Mouse (Mus musculus): ENCODE results near the gene Neurod2. TPM values are rescaled to one million over a fixed set of nuclear protein-coding genes. Genes with fewer than 3 reads are reported as not detected.

Gene Neurod2
- polyA plus RNA-seq, 1 experiment from 2014 or later = 72.1 TPM

GRCm38 (mm10) chr11:98339071-98339501, 9.6 kb upstream of the Neurod2 start:
- H3K4me1 ChIP-seq = peaks cover 73% of the 10 kb centered on the region
- no peaks in the 10 kb centered on the region for H3K36me3 ChIP-seq (ENCODE audit: poor library complexity, severe bottlenecking)
- peak overlapping the region; percentile 46 for H3K4me3 ChIP-seq
- H3K27ac ChIP-seq = peak overlapping the region; percentile 99
- H3K4me2 ChIP-seq = peak overlapping the region; percentile 87
- H3K9me3 ChIP-seq (replicated peaks) = no peaks in the 10 kb centered on the region
- peak overlapping the region; percentile 79 for H3K9ac ChIP-seq
- peak; percentile 31 for ATAC-seq
- peaks cover 82% of the 10 kb centered on the region for H3K27me3 ChIP-seq
- under 1% methylated on average over 19 of the region's 19 CpGs for WGBS

DNA sequence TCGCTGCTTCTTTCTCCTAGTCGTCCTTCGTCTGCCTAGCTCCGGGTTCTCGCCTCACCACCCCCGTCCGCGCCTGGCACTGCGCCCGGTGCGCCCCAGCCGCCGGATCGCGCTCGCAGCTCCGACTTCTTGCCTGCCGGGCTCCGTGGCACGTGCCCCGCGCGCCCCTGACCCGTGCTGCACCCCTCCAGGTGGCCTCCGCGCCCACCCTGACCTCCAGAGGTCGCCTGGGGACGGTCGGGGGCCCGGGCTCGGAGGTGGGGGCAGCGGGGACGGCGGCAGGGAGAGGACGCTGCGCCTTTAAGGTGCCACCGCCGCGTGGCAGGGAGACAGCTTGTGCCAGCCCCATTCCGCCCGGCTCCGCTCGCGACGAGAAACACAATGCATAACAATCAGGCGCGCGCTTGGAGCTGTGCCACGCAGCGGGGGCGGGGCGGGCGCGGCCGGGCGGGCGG, 9.1 kb upstream of the Neurod2 start:
- peak overlapping the region; percentile 46 for H3K4me3 ChIP-seq
- peak overlapping the region; percentile 87 for H3K4me2 ChIP-seq
- peak overlapping the region; percentile 79 for H3K9ac ChIP-seq
- no peaks in the 10 kb centered on the region for H3K36me3 ChIP-seq (ENCODE audit: poor library complexity, severe bottlenecking)
- H3K4me1 ChIP-seq = peaks cover 79% of the 10 kb centered on the region
- H3K9me3 ChIP-seq (replicated peaks) = no peaks in the 10 kb centered on the region
- peak; percentile 54; the same call in 1 of the 2 replicates for ATAC-seq
- peaks cover 82% of the 10 kb centered on the region for H3K27me3 ChIP-seq
- peak overlapping the region; percentile 99 for H3K27ac ChIP-seq
- WGBS = under 1% methylated on average over 45 of the region's 57 CpGs

GRCm38 (mm10) chr11:98336245-98337107, 7.0 kb upstream of the Neurod2 start:
- Histone ChIP-seq H3K4me1 (peaks cover 73% of the 10 kb centered on the region), H3K4me3 (no peak overlapping the region), H3K36me3 (ENCODE audit: poor library complexity, severe bottlenecking) (no peaks in the 10 kb centered on the region), H3K27me3 (peaks cover 92% of the 10 kb centered on the region), H3K9me3 (replicated peaks) (no peaks in the 10 kb centered on the region), H3K4me2 (no peak overlapping the region), H3K27ac (no peak overlapping the region), H3K9ac (no peak overlapping the region)
- WGBS = 19% methylated on average over 13 of the region's 13 CpGs
- no peak for ATAC-seq

GRCm38 (mm10) chr11:98335250-98335649, 5.8 kb upstream of the Neurod2 start:
- no peak overlapping the region for H3K9ac ChIP-seq
- H3K4me3 ChIP-seq = no peak overlapping the region
- peaks cover 73% of the 10 kb centered on the region for H3K4me1 ChIP-seq
- peak overlapping the region; percentile 86; the same call in 1 of the 2 replicates for H3K27ac ChIP-seq
- WGBS = 8% methylated on average over 9 of the region's 9 CpGs
- no peaks in the 10 kb centered on the region for H3K9me3 ChIP-seq (replicated peaks)
- H3K27me3 ChIP-seq = peaks cover 94% of the 10 kb centered on the region
- no peak for ATAC-seq
- no peaks in the 10 kb centered on the region for H3K36me3 ChIP-seq (ENCODE audit: poor library complexity, severe bottlenecking)
- peak overlapping the region; percentile 60; the same call in 1 of the 2 replicates for H3K4me2 ChIP-seq

GRCm38 (mm10) chr11:98333981-98334741, 4.7 kb upstream of the Neurod2 start:
- Histone ChIP-seq H3K27me3 (peaks cover 94% of the 10 kb centered on the region), H3K9me3 (replicated peaks) (no peaks in the 10 kb centered on the region), H3K4me2 (peak overlapping the region; percentile 60), H3K36me3 (ENCODE audit: poor library complexity, severe bottlenecking) (no peaks in the 10 kb centered on the region), H3K9ac (peak overlapping the region; percentile 45), H3K4me3 (peak overlapping the region; percentile 33), H3K4me1 (peaks cover 62% of the 10 kb centered on the region), H3K27ac (peak overlapping the region; percentile 86)
- WGBS = under 1% methylated on average over 27 of the region's 41 CpGs
- ATAC-seq = peak; percentile 43

DNA sequence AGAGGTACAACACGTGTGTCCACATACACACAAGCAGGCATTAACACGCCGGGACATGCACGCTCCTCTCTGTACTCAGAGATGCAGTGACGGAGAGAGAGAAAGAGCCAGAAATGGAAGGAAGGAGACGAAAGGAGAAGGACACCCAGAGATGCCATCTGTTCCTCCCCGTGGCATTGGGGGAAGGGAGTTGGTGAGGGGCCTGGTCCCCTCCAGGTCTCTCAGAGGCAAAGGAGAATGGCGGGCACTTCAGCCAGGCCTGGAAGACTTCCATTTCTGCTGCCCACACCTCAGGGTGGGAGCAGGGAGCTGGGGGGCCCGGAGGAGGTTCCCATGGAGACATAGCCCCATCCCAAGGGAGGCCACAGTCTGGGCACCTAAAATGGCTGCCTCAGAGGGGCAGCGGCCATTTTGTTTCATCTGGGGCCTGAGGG, 3.8 kb upstream of the Neurod2 start:
- no peak overlapping the region for H3K4me3 ChIP-seq
- no peak for ATAC-seq
- peak overlapping the region; percentile 86 for H3K27ac ChIP-seq
- H3K9ac ChIP-seq = no peak overlapping the region
- no peaks in the 10 kb centered on the region for H3K36me3 ChIP-seq (ENCODE audit: poor library complexity, severe bottlenecking)
- H3K27me3 ChIP-seq = peaks cover 100% of the 10 kb centered on the region
- H3K4me2 ChIP-seq = 0 out of 2 replicates have a peak overlapping the region, but pooled peaks have one; percentile 60
- 63% methylated on average over 10 of the region's 10 CpGs for WGBS
- H3K9me3 ChIP-seq (replicated peaks) = no peaks in the 10 kb centered on the region
- peaks cover 59% of the 10 kb centered on the region for H3K4me1 ChIP-seq

- Histone ChIP-seq H3K27ac (peak overlapping the region; percentile 86), H3K4me3 (no peak overlapping the region), H3K9me3 (replicated peaks) (no peaks in the 10 kb centered on the region), H3K4me1 (peaks cover 59% of the 10 kb centered on the region), H3K36me3 (ENCODE audit: poor library complexity, severe bottlenecking) (no peaks in the 10 kb centered on the region), H3K9ac (no peak overlapping the region), H3K27me3 (peaks cover 100% of the 10 kb centered on the region), H3K4me2 (no peak overlapping the region)
- 76% methylated on average over 4 of the region's 4 CpGs for WGBS
- ATAC-seq = no peak
These were observed 3.4 kb upstream of the Neurod2 start for GRCm38 (mm10) chr11:98332841-98333240.

DNA sequence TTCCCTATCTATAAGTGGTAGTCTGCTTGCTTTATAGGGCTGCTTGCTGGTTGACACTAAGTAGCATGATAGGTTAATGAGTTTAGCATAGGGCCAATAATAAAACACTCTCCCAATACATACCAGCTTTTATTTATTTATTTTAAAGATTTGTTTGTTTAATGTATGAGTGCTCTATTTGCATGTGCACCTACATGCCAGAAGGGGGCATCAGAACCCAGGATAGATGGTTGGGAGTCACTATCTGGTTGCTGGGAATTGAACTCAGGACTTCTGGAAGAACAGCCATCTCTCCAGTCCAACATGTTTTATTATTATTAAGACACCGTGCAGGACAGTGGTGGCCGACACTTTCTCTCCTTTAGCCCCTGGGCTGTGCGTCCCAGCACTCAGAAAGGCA, 2.7 kb upstream of the Neurod2 start:
- H3K36me3 ChIP-seq (ENCODE audit: poor library complexity, severe bottlenecking) = no peaks in the 10 kb centered on the region
- ATAC-seq = no peak
- H3K27me3 ChIP-seq = peaks cover 100% of the 10 kb centered on the region
- no peak overlapping the region for H3K4me3 ChIP-seq
- no peak overlapping the region for H3K9ac ChIP-seq
- 79% methylated on average over 3 of the region's 3 CpGs for WGBS
- H3K4me2 ChIP-seq = no peak overlapping the region
- no peaks in the 10 kb centered on the region for H3K9me3 ChIP-seq (replicated peaks)
- no peak overlapping the region for H3K27ac ChIP-seq
- peaks cover 60% of the 10 kb centered on the region for H3K4me1 ChIP-seq

DNA sequence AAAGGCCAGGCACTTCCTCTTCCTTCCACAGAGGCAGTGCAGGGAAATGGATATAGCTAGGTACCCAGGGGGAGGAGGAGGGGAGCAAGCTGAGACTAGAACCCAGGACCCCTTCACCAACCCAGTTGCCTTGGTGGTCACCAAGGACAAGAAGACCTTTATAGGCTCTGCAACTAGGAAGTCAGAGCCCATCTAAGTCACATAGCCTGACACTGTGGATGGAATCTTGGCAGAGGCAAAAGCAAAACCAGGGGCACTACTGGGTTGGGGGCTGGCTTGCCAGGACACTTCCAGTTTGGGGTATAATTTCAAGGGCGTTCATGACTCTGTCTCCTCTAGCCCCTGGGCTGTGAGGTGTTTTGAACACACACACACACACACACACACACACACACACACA, 2.0 kb upstream of the Neurod2 start:
- Histone ChIP-seq H3K4me3 (no peak overlapping the region), H3K36me3 (ENCODE audit: poor library complexity, severe bottlenecking) (no peaks in the 10 kb centered on the region), H3K9ac (no peak overlapping the region), H3K27ac (0 out of 2 replicates have a peak overlapping the region, but pooled peaks have one; percentile 95), H3K4me2 (no peak overlapping the region), H3K27me3 (peaks cover 100% of the 10 kb centered on the region), H3K9me3 (replicated peaks) (no peaks in the 10 kb centered on the region), H3K4me1 (peaks cover 55% of the 10 kb centered on the region)
- no peak for ATAC-seq
- 89% methylated on average over 1 of the region's 1 CpGs for WGBS

DNA sequence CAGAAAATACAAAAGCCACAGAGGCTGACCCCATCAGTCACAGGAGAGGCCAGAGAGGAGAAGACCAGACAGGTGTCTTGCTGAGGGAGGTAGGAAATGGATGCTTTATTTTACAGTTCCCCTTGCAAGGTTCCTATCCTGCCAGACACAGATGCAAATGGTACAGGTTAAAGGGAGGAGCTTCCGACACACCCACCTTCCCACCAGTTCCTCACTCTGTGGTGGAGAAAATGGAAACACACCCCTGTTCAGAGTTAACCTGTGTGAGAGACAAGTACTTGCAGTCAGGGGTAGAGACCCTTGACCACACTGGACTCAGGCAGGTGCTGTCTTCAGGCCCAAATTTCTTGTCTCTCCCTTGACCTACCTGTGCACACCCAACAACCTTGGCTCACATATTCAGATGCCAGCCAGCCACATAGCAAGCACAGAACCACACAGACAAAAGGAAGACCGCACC, 1.3 kb upstream of the Neurod2 start:
- ATAC-seq = no peak
- H3K9me3 ChIP-seq (replicated peaks) = no peaks in the 10 kb centered on the region
- H3K4me1 ChIP-seq = peaks cover 54% of the 10 kb centered on the region
- no peak overlapping the region for H3K4me2 ChIP-seq
- H3K9ac ChIP-seq = no peak overlapping the region
- H3K27me3 ChIP-seq = peaks cover 99% of the 10 kb centered on the region
- no peak overlapping the region for H3K4me3 ChIP-seq
- peak overlapping the region; percentile 95 for H3K27ac ChIP-seq
- no peaks in the 10 kb centered on the region for H3K36me3 ChIP-seq (ENCODE audit: poor library complexity, severe bottlenecking)
- WGBS = 63% methylated on average over 2 of the region's 2 CpGs

- no peak; the same call in 1 of the 2 replicates for ATAC-seq
- H3K4me1 ChIP-seq = peaks cover 48% of the 10 kb centered on the region
These were observed 704 bp upstream of the Neurod2 start for GRCm38 (mm10) chr11:98329960-98330744.

More at GRCm38 (mm10) chr11:98329960-98330744, 704 bp upstream of the Neurod2 start:
- Histone ChIP-seq H3K36me3 (ENCODE audit: poor library complexity, severe bottlenecking) (no peaks in the 10 kb centered on the region), H3K4me2 (peak overlapping the region; percentile 55), H3K4me3 (peak overlapping the region; percentile 20), H3K9ac (no peak overlapping the region), H3K27me3 (peaks cover 99% of the 10 kb centered on the region), H3K9me3 (replicated peaks) (no peaks in the 10 kb centered on the region), H3K27ac (peak overlapping the region; percentile 95)
- WGBS = 26% methylated on average over 9 of the region's 9 CpGs
